Mouse (Mus musculus): ENCODE results near the gene Rpl34.

GRCm38 (mm10) chr3:130727036-130727435, 3.2 kb downstream of the Rpl34 start:
- no peak for TF ChIP-seq CTCF (IDR thresholded peaks at IDR 0.05; ENCODE audit: extremely low read depth, insufficient read length, insufficient replicate concordance, low read depth, low read length)
- TF ChIP-seq POLR2A (IDR thresholded peaks at IDR 0.05; ENCODE audit: low read depth, low read length): no peak
